Mouse (Mus musculus) spleen, postnatal 4 days (tissue): Measurements from ENCODE around the gene A630076J17Rik.

Source experiments
- DNase-seq, 2 experiments: peaks; one replicate each; pipeline ENCODE4 v3.0.0; 2022; ENCODE audit warnings: low spot score in 2 of 2

The A630076J17Rik gene

GRCm38 (mm10) chr3:107275996-107276395, 45.6 kb downstream of the A630076J17Rik start:
- DNase-seq, result no peak

- no peak for DNase-seq
These were observed 46.2 kb downstream of the A630076J17Rik start for GRCm38 (mm10) chr3:107276626-107277025.

- DNase-seq, result peak; percentile 86 to 94
These were observed 48.3 kb downstream of the A630076J17Rik start, which contains the start of gene Lamtor5 for GRCm38 (mm10) chr3:107278479-107279269. TSS of gene Lamtor5 (plus strand) at chr3:107278858.
